8 mouse cellular contexts compared by ENCODE assay signal in the genomic region with DNA sequence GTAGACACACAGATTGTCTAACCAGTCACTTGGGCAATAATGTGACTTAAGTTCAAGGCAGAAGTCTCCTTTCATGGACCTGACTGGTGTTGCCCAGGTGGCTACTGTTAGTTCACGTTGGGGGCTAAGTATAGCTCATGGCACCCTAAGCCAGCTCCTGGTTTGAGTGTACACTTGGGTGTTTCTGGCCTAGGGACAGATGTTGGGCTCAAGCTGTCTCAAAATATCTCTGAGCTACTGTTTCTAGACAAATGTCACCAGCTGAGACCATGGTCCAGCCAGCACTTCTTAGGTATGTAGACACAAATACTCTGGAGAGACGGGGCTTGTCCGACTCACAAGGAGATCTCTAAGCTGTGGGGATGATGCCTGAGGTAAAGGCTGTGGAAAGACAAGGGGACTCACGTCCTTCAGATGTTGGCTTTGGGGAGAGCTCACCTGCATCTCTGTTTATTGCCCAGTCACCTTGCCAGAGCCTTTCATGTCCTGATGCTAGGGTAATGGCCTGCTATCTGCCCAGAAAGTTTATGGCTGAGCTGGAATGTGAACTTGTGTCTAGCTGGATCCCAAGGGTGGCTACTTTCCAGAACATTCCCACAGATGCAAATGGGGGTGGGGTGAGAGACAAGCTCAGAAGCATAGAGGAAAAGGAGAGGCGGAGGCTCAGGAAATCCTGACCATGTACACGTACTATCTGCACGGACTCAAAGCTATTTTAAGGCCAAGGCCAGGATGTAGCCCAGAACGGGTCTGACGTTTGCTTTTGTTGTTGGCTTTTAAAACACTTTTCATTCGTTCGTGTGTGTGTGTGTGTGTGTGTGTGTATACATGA. TPM values are rescaled to one million over a fixed set of nuclear protein-coding genes. Genes with fewer than 3 reads are reported as not detected.
DNase-seq lines count a peak whose midpoint lies in the region; ATAC-seq and TF ChIP-seq lines count a peak whose summit lies in the region.

No protein-coding gene starts in this region.

- no peak for TF ChIP-seq CTCF in cerebellum, adult 2 months (IDR thresholded peaks at IDR 0.05; ENCODE audit: borderline replicate concordance, insufficient read depth, low read depth, low read length)
- TF ChIP-seq CTCF in heart, postnatal 0 days (IDR thresholded peaks at IDR 0.05; ENCODE audit: low read depth) = no peak
- TF ChIP-seq CTCF in stomach, postnatal 0 days (IDR thresholded peaks at IDR 0.05; ENCODE audit: low read depth) = no peak

- ATAC-seq in heart, postnatal 0 days (ENCODE audit: insufficient read depth, low read depth) = peak; percentile 79
- no peak for ATAC-seq in limb, embryonic 12.5 days (ENCODE audit: insufficient number of reproducible peaks, insufficient read depth, low FRiP score, low TSS enrichment, low read depth)
- peak; percentile 35; the same call in 1 of the 2 replicates for ATAC-seq in stomach, postnatal 0 days (ENCODE audit: low FRiP score, low TSS enrichment)

- H3K9me3 ChIP-seq in heart, postnatal 0 days (replicated peaks; ENCODE audit: control insufficient read depth, low read length) = no peaks in the 10 kb centered on the region
- H3K9me3 ChIP-seq in limb, embryonic 12.5 days = no peaks in the 10 kb centered on the region
- no peaks in the 10 kb centered on the region for H3K9me3 ChIP-seq in stomach, postnatal 0 days (ENCODE audit: control insufficient read depth, low read length)

- no peak overlapping the region for H3K4me3 ChIP-seq in cerebellum, adult 2 months (replicated peaks; ENCODE audit: insufficient read depth, low read depth, low read length)
- H3K4me3 ChIP-seq in heart, postnatal 0 days (ENCODE audit: low read depth, low read length) = no peak overlapping the region
- no peak overlapping the region for H3K4me3 ChIP-seq in limb, embryonic 12.5 days (replicated peaks)
- no peak overlapping the region for H3K4me3 ChIP-seq in stomach, postnatal 0 days (ENCODE audit: low read depth, low read length)

- peak overlapping the region; percentile 95 for H3K27ac ChIP-seq in cerebellum, adult 2 months (ENCODE audit: insufficient read depth, low read length)
- peak overlapping the region; percentile 95 for H3K27ac ChIP-seq in heart, postnatal 0 days (ENCODE audit: low read depth)
- peak overlapping the region; percentile 47; the same call in 1 of the 2 replicates for H3K27ac ChIP-seq in limb, embryonic 12.5 days
- peak overlapping the region; percentile 45; the same call in 1 of the 2 replicates for H3K27ac ChIP-seq in stomach, postnatal 0 days (replicated peaks)

- WGBS in cerebellum, adult 2 months = 63% methylated on average over 11 of the region's 11 CpGs
- 16% methylated on average over 11 of the region's 11 CpGs for WGBS in heart, postnatal 0 days
- WGBS in limb, embryonic 12.5 days = 84% methylated on average over 11 of the region's 11 CpGs
- 54% methylated on average over 11 of the region's 11 CpGs for WGBS in stomach, postnatal 0 days

- H3K27me3 ChIP-seq in cerebellum, adult 2 months (ENCODE audit: control insufficient read depth, insufficient read depth, low read length) = no peaks in the 10 kb centered on the region
- no peaks in the 10 kb centered on the region for H3K27me3 ChIP-seq in heart, postnatal 0 days (ENCODE audit: control insufficient read depth, insufficient read depth, low read length)
- H3K27me3 ChIP-seq in limb, embryonic 12.5 days = no peaks in the 10 kb centered on the region
- no peaks in the 10 kb centered on the region for H3K27me3 ChIP-seq in stomach, postnatal 0 days (ENCODE audit: control insufficient read depth, insufficient read depth, low read length)

- peak; percentile 99 for TF ChIP-seq EP300 in heart, postnatal 0 days (IDR thresholded peaks at IDR 0.05; ENCODE audit: low read depth)
- no peak for TF ChIP-seq EP300 in stomach, postnatal 0 days (optimal IDR thresholded peaks at IDR 0.05)

- H3K4me2 ChIP-seq in heart, postnatal 0 days (ENCODE audit: low read depth, low read length) = 0 out of 2 replicates have a peak overlapping the region, but pooled peaks have one; percentile 10
- no peak overlapping the region for H3K4me2 ChIP-seq in limb, embryonic 12.5 days
- no peak overlapping the region for H3K4me2 ChIP-seq in stomach, postnatal 0 days (replicated peaks; ENCODE audit: low read depth)

- no peak for DNase-seq in cerebellum, adult 2 months
- DNase-seq in cerebellum, postnatal 4 days (ENCODE audit: low spot score in 2 of 2) = no peak
- peak; percentile 67 to 79 for DNase-seq in adrenal gland, postnatal 36 days
- peak; percentile 89 for DNase-seq in heart, postnatal 0 days (ENCODE audit: low spot score)
- no peak for DNase-seq in stomach, postnatal 0 days (ENCODE audit: low spot score)
- DNase-seq in testis, postnatal 10 days (ENCODE audit: low spot score) = no peak
- DNase-seq in thymus, postnatal 14 days = no peak

- TF ChIP-seq POLR2A in cerebellum, adult 2 months (IDR thresholded peaks at IDR 0.05; ENCODE audit: borderline replicate concordance, insufficient read depth, low read length) = no peak

- no peak overlapping the region for H3K9ac ChIP-seq in heart, postnatal 0 days (replicated peaks; ENCODE audit: low read depth, low read length)
- no peak overlapping the region for H3K9ac ChIP-seq in limb, embryonic 12.5 days (replicated peaks)
- H3K9ac ChIP-seq in stomach, postnatal 0 days (ENCODE audit: low read length) = no peak overlapping the region

- peaks cover 88% of the 10 kb centered on the region for H3K4me1 ChIP-seq in cerebellum, adult 2 months (ENCODE audit: control insufficient read depth, insufficient read depth, low read length)
- peaks cover 48% of the 10 kb centered on the region for H3K4me1 ChIP-seq in heart, postnatal 0 days (ENCODE audit: control insufficient read depth, insufficient read depth)
- peaks cover 27% of the 10 kb centered on the region for H3K4me1 ChIP-seq in limb, embryonic 12.5 days (replicated peaks)
- peaks cover 7% of the 10 kb centered on the region; the same call in 1 of the 2 replicates for H3K4me1 ChIP-seq in stomach, postnatal 0 days (replicated peaks; ENCODE audit: control insufficient read depth, insufficient read depth)

- H3K36me3 ChIP-seq in heart, postnatal 0 days (replicated peaks; ENCODE audit: control insufficient read depth, insufficient read depth, low read length) = no peaks in the 10 kb centered on the region
- H3K36me3 ChIP-seq in limb, embryonic 12.5 days = no peaks in the 10 kb centered on the region
- no peaks in the 10 kb centered on the region for H3K36me3 ChIP-seq in stomach, postnatal 0 days (ENCODE audit: control insufficient read depth, insufficient read depth, low read length)

RNA-seq across cellular contexts. Expression of gene Pomgnt2, which starts 31.2 kb away (rescaled TPM):
- 41.0 and 43.5 TPM in 2 replicates for polyA plus RNA-seq in cerebellum, adult 2 months (2012; rRNA removed)
- total RNA-seq in adrenal gland, postnatal 36 days (2021) = 10 to 100 TPM; 17.0 to 20.7 TPM
- 14.2 and 19.4 TPM in 2 replicates for total RNA-seq in heart, postnatal 0 days (2014; rRNA removed; ENCODE audit: low replicate concordance)
- polyA plus RNA-seq in heart, postnatal 0 days (2015; fragmentation: Nextera tagmentation; extraction: Ambion mirVana) = 6.9 and 7.9 TPM in 2 replicates
- 10.4 and 11.2 TPM in 2 replicates for polyA plus RNA-seq in limb, embryonic 12.5 days (2016; fragmentation: Nextera tagmentation; extraction: Ambion mirVana)
- 6.6 and 7.3 TPM in 2 replicates for polyA plus RNA-seq in stomach, postnatal 0 days (2015; fragmentation: Nextera tagmentation; extraction: Ambion mirVana)

Comparison
In these comparisons a context has a peak if more than half of its experiments do, and no peak if none do; other contexts are left out.
1. DNase-seq: peak in adrenal gland, postnatal 36 days (2 of 2) and heart, postnatal 0 days (single experiment); none in cerebellum, adult 2 months (0 of 2), cerebellum, postnatal 4 days (0 of 2), stomach, postnatal 0 days (single experiment), testis, postnatal 10 days (single experiment) and thymus, postnatal 14 days (single experiment).
2. H3K27ac ChIP-seq: peak in every context shown above with its lines; median percentile 95 in cerebellum, adult 2 months; 95 in heart, postnatal 0 days; 47 in limb, embryonic 12.5 days; 45 in stomach, postnatal 0 days.